Mouse (Mus musculus): ENCODE data around the gene Gab2.

DNA sequence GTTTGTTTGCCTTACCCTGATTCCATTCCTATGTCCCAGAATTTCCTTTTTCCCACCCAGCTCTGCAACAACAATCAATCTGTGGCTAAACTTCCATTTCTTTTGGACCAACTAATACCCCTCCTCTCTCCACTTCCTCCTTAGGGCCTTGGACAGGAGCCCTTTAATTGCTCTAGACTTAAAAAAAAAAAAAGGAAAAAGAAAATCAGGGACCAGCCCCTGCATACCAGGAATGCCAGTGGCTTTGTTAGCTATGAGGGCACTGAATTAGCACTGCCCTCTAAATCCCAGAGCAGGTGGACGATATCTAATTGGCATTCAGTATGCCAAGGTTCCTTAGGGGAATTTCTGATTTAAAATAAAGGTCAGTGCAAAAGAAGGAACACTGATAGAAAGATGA lies 47.6 kb downstream of the Gab2 start:
- TF ChIP-seq USF1 (IDR thresholded peaks at IDR 0.05; ENCODE audit: low read depth): no peak
- no peak for TF ChIP-seq CTCF (IDR thresholded peaks at IDR 0.05; ENCODE audit: control insufficient read depth, insufficient read depth, insufficient read length)
- no peak for TF ChIP-seq MYOG (IDR thresholded peaks at IDR 0.05; ENCODE audit: control insufficient read depth, extremely low read depth, insufficient read length)
- TF ChIP-seq CEBPB (IDR thresholded peaks at IDR 0.05; ENCODE audit: low read depth): no peak
- TF ChIP-seq MYOD1 (IDR thresholded peaks at IDR 0.05; ENCODE audit: control insufficient read depth, insufficient read length, low read depth): peak; percentile 7
- no peak for TF ChIP-seq MAX (IDR thresholded peaks at IDR 0.05)

Measured in C2C12 (cell line).